Mouse (Mus musculus) liver, embryonic 16.5 days (tissue): ENCODE measurements at regions not wholly inside any gene's neighbourhood (a gene's known extent, or its start where the extent isn't known, plus 50 kb on each side); places are given as distances from the start of the nearest gene placed in this dataset.

Experiments
- ATAC-seq: fragments of 200-750 bp; cut with Nextera tagmentation; 2 replicates; pipeline ENCODE4 v1.8.0; 2017; ENCODE audit warnings: low read depth, mild to moderate bottlenecking, moderate number of reproducible peaks, moderate library complexity
- H3K27ac ChIP-seq: fragments of 300-500 bp; sonication (generic); 2 replicates; pipeline ENCODE4 v1.5.1; 2014; ENCODE audit warnings: mild to moderate bottlenecking, low read length
- H3K27me3 ChIP-seq: fragments of 300-500 bp; sonication (generic); 2 replicates; pipeline ENCODE4 v1.6.1; 2014; ENCODE audit warnings: low read depth, low read length, mixed read lengths; ENCODE audit not compliant: control insufficient read depth, insufficient read depth
- H3K36me3 ChIP-seq: fragments of 300-500 bp; sonication (generic); 2 replicates; pipeline ENCODE4 v1.6.1; 2014; ENCODE audit warnings: mild to moderate bottlenecking; ENCODE audit not compliant: control insufficient read depth, insufficient read depth
- H3K4me1 ChIP-seq: fragments of 300-500 bp; sonication (generic); 2 replicates; pipeline ENCODE4 v1.6.1; 2014; ENCODE audit warnings: low read depth, low read length, mixed read lengths; ENCODE audit not compliant: control insufficient read depth
- H3K4me2 ChIP-seq: fragments of 300-500 bp; sonication (generic); 2 replicates; pipeline ENCODE4 v1.6.1; 2014; ENCODE audit warnings: low read depth, low read length, mixed read lengths
- H3K4me3 ChIP-seq: fragments of 300-500 bp; sonication (generic); 2 replicates; pipeline ENCODE4 v1.5.1; 2014; ENCODE audit warnings: low read depth, mild to moderate bottlenecking, low read length
- H3K9ac ChIP-seq: fragments of 300-500 bp; sonication (generic); 2 replicates; pipeline ENCODE4 v1.6.1; 2014; ENCODE audit warnings: low read depth, low read length
- H3K9me3 ChIP-seq: fragments of 300-500 bp; sonication (generic); replicated peaks from 2 replicates; pipeline ENCODE4 v1.6.1; 2016; ENCODE audit warnings: low read length; ENCODE audit not compliant: control insufficient read depth
- WGBS: fragments of 180-500 bp; shearing (Covaris S2); extraction: QIAGEN DNeasy Blood & Tissue Kit; methylation state at CpG from one replicate; pipeline ENCODE4 v1.1.7; 2014; ENCODE audit not compliant: insufficient replicate concordance; 5-methylcytosine and 5-hydroxymethylcytosine counted together

DNA sequence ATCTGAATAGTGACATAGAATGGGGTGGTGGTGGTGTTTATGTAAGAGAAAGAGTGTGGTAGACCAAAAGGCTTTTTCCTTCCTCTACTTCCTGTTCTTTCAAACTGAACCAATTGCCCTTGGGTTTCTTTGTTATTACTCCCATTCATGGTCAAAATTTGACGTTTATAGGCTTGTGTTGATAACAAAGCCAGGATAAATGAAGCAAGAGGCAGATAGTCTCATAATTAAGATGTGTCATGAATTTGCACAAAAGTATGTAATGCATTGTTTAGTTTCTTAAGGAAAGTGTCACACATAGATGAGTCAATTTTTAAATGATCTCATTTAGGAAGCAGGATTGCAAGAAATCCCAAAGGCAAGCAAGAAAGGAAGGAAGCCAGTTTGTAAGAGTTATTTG is 73.9 kb upstream of the Rnd3 start:
- WGBS = 10% methylated on average over 1 of the region's 1 CpGs
- Histone ChIP-seq H3K4me3 (no peak overlapping the region), H3K36me3 (no peaks in the 10 kb centered on the region), H3K27ac (no peak overlapping the region), H3K27me3 (no peaks in the 10 kb centered on the region), H3K4me1 (no peaks in the 10 kb centered on the region), H3K9ac (no peak overlapping the region), H3K9me3 (no peaks in the 10 kb centered on the region), H3K4me2 (no peak overlapping the region)
- no peak for ATAC-seq

DNA sequence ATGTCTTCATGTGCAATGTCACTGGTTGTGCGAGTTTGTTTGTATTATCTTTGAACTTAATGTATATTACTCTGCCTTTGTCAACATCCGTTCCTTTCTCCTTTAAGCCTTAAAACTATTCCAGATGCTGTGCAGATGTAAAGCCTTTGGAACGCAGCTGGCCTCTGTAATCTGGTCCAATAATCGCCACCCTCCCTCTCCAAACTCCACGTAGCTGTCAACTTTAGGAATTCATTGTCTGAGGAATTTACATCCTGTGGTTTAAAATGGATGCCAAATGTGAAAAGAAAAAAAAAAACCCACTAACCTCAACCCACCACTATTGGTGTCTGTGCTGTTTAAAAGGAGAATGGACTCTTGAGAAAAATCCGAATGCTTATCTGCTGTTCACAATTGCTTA is 70.8 kb upstream of the Rnd3 start:
- Histone ChIP-seq H3K4me2 (no peak overlapping the region), H3K4me1 (no peaks in the 10 kb centered on the region), H3K9me3 (no peaks in the 10 kb centered on the region), H3K9ac (no peak overlapping the region), H3K4me3 (no peak overlapping the region), H3K27ac (no peak overlapping the region), H3K36me3 (no peaks in the 10 kb centered on the region), H3K27me3 (no peaks in the 10 kb centered on the region)
- no peak for ATAC-seq
- WGBS = 40% methylated on average over 6 of the region's 6 CpGs

DNA sequence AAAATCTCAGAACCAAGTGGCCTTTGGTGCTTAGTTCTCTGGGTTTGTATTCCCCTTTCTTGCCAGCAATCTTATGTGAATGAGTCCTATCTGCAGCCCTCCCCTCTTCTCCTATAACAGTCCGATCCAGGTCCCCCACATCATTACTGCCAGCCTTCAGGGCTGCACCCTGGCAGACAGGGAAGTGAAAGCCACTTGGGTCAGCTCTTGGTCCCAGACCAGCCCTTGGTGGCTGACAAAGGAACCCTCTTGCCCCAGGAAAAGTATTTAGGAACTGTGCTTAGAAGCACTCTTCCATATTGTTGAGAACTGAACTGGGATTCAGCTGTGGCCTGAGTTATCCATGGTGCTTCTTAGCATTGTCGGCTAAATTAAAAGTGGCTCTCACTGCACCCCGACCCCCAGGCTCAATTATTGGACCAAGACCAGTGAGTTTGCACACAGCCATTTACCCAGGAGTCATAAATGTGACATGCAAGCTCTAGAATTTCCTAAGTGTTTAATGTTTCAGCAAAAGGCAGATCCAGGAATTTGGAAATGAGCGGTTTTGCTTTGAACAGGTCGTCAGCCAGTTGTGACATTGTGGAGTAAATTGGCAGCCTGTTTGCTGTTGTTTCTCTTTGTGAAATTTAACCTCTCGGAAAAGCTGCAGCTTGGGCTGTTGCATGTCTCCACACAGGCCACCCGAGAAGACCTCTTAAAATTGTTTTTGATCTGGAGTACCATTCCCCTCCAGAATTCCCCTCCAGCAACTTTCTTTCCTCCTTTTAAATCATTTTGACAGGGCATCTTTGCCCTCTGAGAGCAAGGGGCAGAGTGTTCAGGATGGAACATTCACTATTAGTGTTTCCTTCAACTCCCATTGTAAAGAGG is 58.5 kb upstream of the Rnd3 start:
- H3K27me3 ChIP-seq = no peaks in the 10 kb centered on the region
- WGBS = 45% methylated on average over 7 of the region's 7 CpGs
- no peak overlapping the region for H3K4me2 ChIP-seq
- no peak for ATAC-seq
- H3K4me1 ChIP-seq = no peaks in the 10 kb centered on the region
- no peaks in the 10 kb centered on the region for H3K36me3 ChIP-seq
- H3K4me3 ChIP-seq = no peak overlapping the region
- H3K27ac ChIP-seq = no peak overlapping the region
- H3K9me3 ChIP-seq = no peaks in the 10 kb centered on the region
- no peak overlapping the region for H3K9ac ChIP-seq

DNA sequence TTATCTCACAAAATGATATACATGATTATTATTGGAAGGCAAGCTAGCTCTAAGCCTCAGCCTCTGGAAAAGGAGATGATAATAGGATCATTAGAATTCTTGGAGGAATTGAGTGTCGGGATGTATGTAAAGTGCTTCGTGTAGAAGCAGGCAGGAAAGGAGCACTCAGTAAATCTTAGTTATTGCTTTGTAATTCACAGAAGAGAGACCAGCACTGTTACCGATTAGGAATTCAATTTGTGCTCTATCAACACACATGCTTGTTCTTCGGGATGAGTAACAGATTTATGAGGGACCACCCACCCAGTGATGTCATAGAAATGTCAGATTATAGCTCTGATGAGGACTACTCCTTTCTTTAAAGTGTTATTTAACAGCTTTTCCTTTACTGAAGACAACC is 57.4 kb upstream of the Rnd3 start:
- Histone ChIP-seq H3K27ac (no peak overlapping the region), H3K36me3 (no peaks in the 10 kb centered on the region), H3K4me1 (no peaks in the 10 kb centered on the region), H3K4me2 (no peak overlapping the region), H3K9me3 (no peaks in the 10 kb centered on the region), H3K27me3 (no peaks in the 10 kb centered on the region), H3K9ac (no peak overlapping the region), H3K4me3 (no peak overlapping the region)
- ATAC-seq = no peak
- WGBS = 46% methylated on average over 4 of the region's 4 CpGs
